Comparison of ENCODE assay signal across 18 mouse cellular contexts in the genomic region with DNA sequence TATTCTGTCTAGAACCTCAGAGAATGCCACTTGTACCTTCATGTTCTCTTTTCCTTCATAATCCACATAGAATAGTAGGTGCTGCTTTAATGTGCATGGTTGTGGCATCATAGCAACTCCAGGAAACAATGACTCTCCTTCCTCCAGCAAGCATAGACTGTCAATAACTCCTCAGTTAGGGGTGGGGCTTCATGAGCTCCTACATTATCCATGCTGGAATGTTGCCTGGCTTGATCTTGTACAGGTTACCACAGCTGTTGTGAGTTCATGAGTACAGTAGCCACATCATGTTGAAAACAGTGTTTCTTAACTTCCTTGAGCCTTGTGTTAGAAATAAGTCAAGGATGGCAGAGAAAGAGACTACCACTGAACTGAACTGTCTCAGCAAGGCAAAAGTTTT. TPM values are rescaled to one million over a fixed set of nuclear protein-coding genes. Genes with fewer than 3 reads are reported as not detected.
A peak's percentile ranks its signal among the peaks of the same experiment; 100 is the strongest.
DNase-seq lines count a peak whose midpoint lies in the region.
"Had no signal": no experiment of that assay in that cellular context is flagged by ENCODE, and none has a peak within 500 bp of the region (broad histone marks: within the 10 kb centered on the region; RNA-seq: fewer than 3 reads in every experiment).

No protein-coding gene starts in this region.

- DNase-seq in kidney, postnatal 14 days = peak; percentile 25
- DNase-seq in kidney, postnatal 4 days = no peak
- DNase-seq in lung, postnatal 36 days = peak; percentile 34
- DNase-seq in lung, postnatal 4 days = no peak
- DNase-seq in large intestine, adult 2 months (ENCODE audit: low read depth, low spot score) = peak; percentile 18
- no peak for DNase-seq in thymus, postnatal 14 days
- no peak for DNase-seq in cerebellum, adult 18-20 months
- DNase-seq: adrenal gland, adult 2 months; adrenal gland, postnatal 36 days; cerebellum, adult 2 months; cerebellum, postnatal 14 days; gastrocnemius, postnatal 14 days; kidney, adult 9 months; kidney, postnatal 25 days; layer of hippocampus, postnatal 36 days; retina, postnatal 1 day; right cerebral cortex, postnatal 14 days; thymus, postnatal 25 days had no signal

RNA-seq across cellular contexts. Expression of a gene that starts 8.1 kb away (rescaled TPM):
- polyA plus RNA-seq in large intestine, adult 2 months (2012; rRNA removed) = 35.8 and 43.0 TPM in 2 replicates

RNA-seq across cellular contexts. Expression of a gene that starts 30.5 kb away (rescaled TPM):
- polyA plus RNA-seq in large intestine, adult 2 months (2012; rRNA removed) = 67.4 and 99.6 TPM in 2 replicates

RNA-seq across cellular contexts. Expression of a gene that starts 30.5 kb away (rescaled TPM):
- polyA plus RNA-seq in large intestine, adult 2 months (2012; rRNA removed) = 57.6 and 58.5 TPM in 2 replicates

RNA-seq across cellular contexts. Expression of a gene that starts 57.8 kb away (rescaled TPM):
- 8.4 and 8.7 TPM in 2 replicates for polyA plus RNA-seq in large intestine, adult 2 months (2012; rRNA removed)

Comparison
In these comparisons a context has a peak if more than half of its experiments do, and no peak if none do; other contexts are left out.
1. DNase-seq: peak in kidney, postnatal 14 days (single experiment), lung, postnatal 36 days (single experiment) and large intestine, adult 2 months (single experiment); none in kidney, postnatal 4 days (0 of 2), lung, postnatal 4 days (0 of 2), thymus, postnatal 14 days (single experiment) and cerebellum, adult 18-20 months (0 of 2).